Mouse (Mus musculus): ENCODE measurements around the gene M1ap.

DNA sequence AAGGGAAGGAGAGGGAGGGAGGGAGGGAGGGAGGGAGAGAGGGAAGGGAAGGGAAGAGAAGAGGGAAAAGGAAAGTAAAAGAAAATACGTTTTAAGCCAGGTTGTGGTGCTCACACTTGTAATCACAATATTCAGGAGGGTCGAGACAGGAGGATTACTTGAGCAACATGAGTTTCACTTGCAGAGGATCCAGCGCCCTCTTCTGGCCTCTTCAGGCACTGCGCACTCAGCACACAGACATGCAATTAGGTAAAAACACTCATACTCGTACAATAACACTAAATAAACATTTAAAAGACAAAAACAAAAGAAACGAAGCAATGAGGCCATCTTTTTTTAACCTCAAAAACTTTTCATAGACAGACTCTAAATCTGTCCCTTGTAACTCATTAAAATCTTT, 952 bp upstream of the M1ap start:
- TF ChIP-seq CTCF (IDR thresholded peaks at IDR 0.05; ENCODE audit: low read depth, low read length) (peak; percentile 79), POLR2A (IDR thresholded peaks at IDR 0.05; ENCODE audit: extremely low read depth, insufficient read depth, low read length) (no peak)
